Mouse (Mus musculus) myocyte (in vitro differentiated cells): ENCODE results near the gene Atp1a1. TPM values are rescaled to one million over a fixed set of nuclear protein-coding genes. Genes with fewer than 3 reads are reported as not detected.

Experiments
- H3K27me3 ChIP-seq: one replicate; pipeline ENCODE4 v1.6.1; 2011; ENCODE audit not compliant: control insufficient read depth, insufficient read depth, insufficient read length
- H3K36me3 ChIP-seq: one replicate; pipeline ENCODE4 v1.6.1; 2011; ENCODE audit not compliant: control insufficient read depth, insufficient read depth
- H3K4me2 ChIP-seq: one replicate; pipeline ENCODE4 v1.6.1; 2011; ENCODE audit warnings: low read depth, control low read depth
- H3K4me3 ChIP-seq: one replicate; pipeline ENCODE4 v1.5.1; 2011; ENCODE audit warnings: mild to moderate bottlenecking, control low read depth, moderate library complexity
- H3K79me2 ChIP-seq: one replicate; pipeline ENCODE4 v1.6.1; 2011; ENCODE audit not compliant: control insufficient read depth, insufficient read depth
- H3ac ChIP-seq: one replicate; pipeline ENCODE4 v1.6.1; 2011; ENCODE audit not compliant: control insufficient read depth, insufficient read length
- CEBPB ChIP-seq: IDR thresholded peaks from 2 replicates; pipeline ENCODE4 v1.6.1; 2011; ENCODE audit warnings: mild to moderate bottlenecking, moderate library complexity; ENCODE audit not compliant: poor library complexity, insufficient read depth, severe bottlenecking
- E2F4 ChIP-seq: IDR thresholded peaks from one replicate; pipeline ENCODE4 v1.6.1; 2011; ENCODE audit warnings: mild to moderate bottlenecking, control low read depth, moderate library complexity; ENCODE audit not compliant: insufficient read depth
- MAX ChIP-seq: IDR thresholded peaks from one replicate; pipeline ENCODE4 v1.6.1; 2011; ENCODE audit warnings: low read depth, mild to moderate bottlenecking, control low read depth
- MYOD1 ChIP-seq, 3 experiments: IDR thresholded peaks; one replicate each; pipeline ENCODE4 v1.6.1; 2011; ENCODE audit warnings: control low read depth in 2 of 3, low read depth in 2 of 3, mild to moderate bottlenecking in 2 of 3, moderate library complexity in 1 of 3; ENCODE audit not compliant: insufficient read length in 2 of 3, control insufficient read depth in 1 of 3
- MYOG ChIP-seq, 3 experiments: IDR thresholded peaks; one replicate each; pipeline ENCODE4 v1.6.1; 2011; ENCODE audit warnings: control low read depth in 2 of 3, low read depth in 2 of 3, mild to moderate bottlenecking in 2 of 3; ENCODE audit not compliant: insufficient read length in 2 of 3, control insufficient read depth in 1 of 3, insufficient read depth in 1 of 3
- POLR2A ChIP-seq: IDR thresholded peaks from one replicate; pipeline ENCODE4 v1.6.1; 2011; ENCODE audit warnings: low read depth, mild to moderate bottlenecking, control low read depth, moderate library complexity; ENCODE audit not compliant: insufficient read length
- POLR2AphosphoS2 ChIP-seq: IDR thresholded peaks from one replicate; pipeline ENCODE4 v1.6.1; 2011; ENCODE audit warnings: low read depth, control low read depth; ENCODE audit not compliant: insufficient read length
- REST ChIP-seq: IDR thresholded peaks from one replicate; pipeline ENCODE4 v1.6.1; 2011; ENCODE audit warnings: mild to moderate bottlenecking, control low read depth, moderate library complexity; ENCODE audit not compliant: insufficient read depth, insufficient read length
- SRF ChIP-seq: IDR thresholded peaks from one replicate; pipeline ENCODE4 v1.6.1; 2011; ENCODE audit warnings: low read depth; ENCODE audit not compliant: control insufficient read depth, insufficient read length
- TCF12 ChIP-seq: IDR thresholded peaks from one replicate; pipeline ENCODE4 v1.6.1; 2011; ENCODE audit warnings: mild to moderate bottlenecking, control low read depth; ENCODE audit not compliant: poor library complexity, insufficient read depth, severe bottlenecking
- TCF3 ChIP-seq: IDR thresholded peaks from one replicate; pipeline ENCODE4 v1.6.1; 2011; ENCODE audit warnings: low read depth, control low read depth; ENCODE audit not compliant: insufficient read length
- USF1 ChIP-seq: IDR thresholded peaks from one replicate; pipeline ENCODE4 v1.6.1; 2011; ENCODE audit warnings: low read depth, mild to moderate bottlenecking, control low read depth, moderate library complexity
- polyA plus RNA-seq: library from polyadenylated mRNA; unstranded; fragments of >200 nt; fragmentation: generic; extraction: Trizol; gene quantifications from one replicate; pipeline ENCODE4 v1.2.1, GENCODE M21; 2012; ENCODE audit warnings: missing spikeins

The Atp1a1 gene
- polyA plus RNA-seq, 1 experiment = 389 TPM

DNA sequence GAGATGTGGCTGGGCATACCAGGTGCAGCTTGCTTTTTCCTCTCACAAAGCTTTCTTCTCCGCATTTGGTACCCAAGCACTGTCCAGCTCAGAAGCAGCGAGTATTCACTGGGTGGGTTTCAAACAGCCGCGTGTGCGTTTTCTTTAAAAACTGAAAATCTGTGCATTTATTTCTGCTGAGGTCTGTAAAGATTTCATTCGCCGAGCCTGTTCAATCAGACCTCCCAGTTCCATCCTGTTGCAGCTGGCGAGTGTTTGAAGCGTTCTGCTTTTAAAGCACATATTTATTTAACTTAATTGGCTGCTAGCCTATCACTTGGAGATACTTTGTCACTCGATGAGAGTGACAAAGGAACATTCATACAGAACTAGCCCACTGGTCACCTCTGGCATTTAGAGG, 73.6 kb downstream of the Atp1a1 start:
- TF ChIP-seq MYOG (IDR thresholded peaks at IDR 0.05; ENCODE audit: control insufficient read depth in 1 of 3, insufficient read depth in 1 of 3, insufficient read length in 2 of 3, low read depth in 2 of 3) (no peak), POLR2A (no peak), USF1 (no peak), TCF3 (no peak), POLR2AphosphoS2 (no peak), TCF12 (no peak), E2F4 (no peak), MAX (no peak), REST (no peak), CEBPB (no peak), MYOD1 (IDR thresholded peaks at IDR 0.05; ENCODE audit: control insufficient read depth in 1 of 3, insufficient read length in 2 of 3, low read depth in 2 of 3) (no peak), SRF (no peak)
- no peaks in the 10 kb centered on the region for H3K79me2 ChIP-seq
- no peaks in the 10 kb centered on the region for H3K27me3 ChIP-seq
- no peak overlapping the region for H3K4me3 ChIP-seq
- H3ac ChIP-seq = no peak overlapping the region
- H3K36me3 ChIP-seq = no peaks in the 10 kb centered on the region
- H3K4me2 ChIP-seq = no peak overlapping the region

GRCm38 (mm10) chr3:101528900-101529594, 75.4 kb downstream of the Atp1a1 start:
- Histone ChIP-seq H3K36me3 (no peaks in the 10 kb centered on the region), H3K79me2 (no peaks in the 10 kb centered on the region), H3K4me2 (peak overlapping the region; percentile 27), H3K27me3 (no peaks in the 10 kb centered on the region), H3ac (no peak overlapping the region), H3K4me3 (no peak overlapping the region)
- TF ChIP-seq REST (no peak), MYOD1 (IDR thresholded peaks at IDR 0.05; ENCODE audit: control insufficient read depth in 1 of 3, insufficient read length in 2 of 3, low read depth in 2 of 3) (no peak), POLR2A (no peak), SRF (no peak), E2F4 (no peak), MAX (no peak), POLR2AphosphoS2 (no peak), USF1 (no peak), MYOG (IDR thresholded peaks at IDR 0.05; ENCODE audit: control insufficient read depth in 1 of 3, insufficient read depth in 1 of 3, insufficient read length in 2 of 3, low read depth in 2 of 3) (no peak), TCF3 (no peak)

GRCm38 (mm10) chr3:101528157-101528899, 76.2 kb downstream of the Atp1a1 start:
- Histone ChIP-seq H3K27me3 (no peaks in the 10 kb centered on the region), H3K79me2 (no peaks in the 10 kb centered on the region), H3K4me3 (no peak overlapping the region), H3K36me3 (no peaks in the 10 kb centered on the region), H3K4me2 (peak overlapping the region; percentile 27), H3ac (no peak overlapping the region)
- TF ChIP-seq MYOG (IDR thresholded peaks at IDR 0.05; ENCODE audit: control insufficient read depth in 1 of 3, insufficient read depth in 1 of 3, insufficient read length in 2 of 3, low read depth in 2 of 3) (peak in 1 of 3 experiments; percentile 25), SRF (no peak)

GRCm38 (mm10) chr3:101526603-101527002, 77.9 kb downstream of the Atp1a1 start:
- Histone ChIP-seq H3K36me3 (no peaks in the 10 kb centered on the region), H3K79me2 (no peaks in the 10 kb centered on the region), H3K27me3 (no peaks in the 10 kb centered on the region), H3K4me3 (no peak overlapping the region), H3K4me2 (no peak overlapping the region), H3ac (no peak overlapping the region)
- TF ChIP-seq MYOG (IDR thresholded peaks at IDR 0.05; ENCODE audit: control insufficient read depth in 1 of 3, insufficient read depth in 1 of 3, insufficient read length in 2 of 3, low read depth in 2 of 3) (no peak), MAX (no peak), E2F4 (no peak), MYOD1 (IDR thresholded peaks at IDR 0.05; ENCODE audit: control insufficient read depth in 1 of 3, insufficient read length in 2 of 3, low read depth in 2 of 3) (no peak), USF1 (no peak), POLR2AphosphoS2 (no peak), SRF (no peak), REST (no peak), CEBPB (no peak), POLR2A (no peak), TCF3 (no peak)

Other genes with a start within 250 kb of the Atp1a1 start
- 8.9 TPM for gene Igsf3, start 227.6 kb downstream of the Atp1a1 start, polyA plus RNA-seq
- gene Mab21l3, start 244.3 kb upstream of the Atp1a1 start, polyA plus RNA-seq = 0.85 TPM